Mouse (Mus musculus): ENCODE measurements at regions not wholly inside any gene's neighbourhood (a gene's known extent, or its start where the extent isn't known, plus 50 kb on each side); places are given as distances from the start of the nearest gene placed in this dataset.

DNA sequence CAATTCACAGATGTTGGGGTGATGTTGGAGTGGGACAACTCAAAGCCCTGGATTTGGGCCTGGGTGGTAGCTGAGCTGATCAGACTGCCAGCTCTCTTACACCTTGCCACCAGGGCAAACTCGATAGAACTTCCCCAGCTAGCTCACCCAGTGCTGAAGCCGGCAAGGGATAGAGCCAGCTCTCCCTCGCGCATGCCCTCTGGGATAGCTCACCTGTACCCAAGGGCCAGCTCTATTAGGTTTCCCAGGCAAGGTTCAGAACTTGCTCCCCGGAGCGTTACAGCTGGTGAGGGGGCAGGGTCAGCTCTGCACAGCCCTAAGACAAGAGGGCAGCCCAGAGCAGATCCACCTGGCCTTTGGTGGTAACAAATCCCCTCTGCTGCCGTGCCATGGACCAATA lies 54.1 kb upstream of the 1700012A03Rik start:
- no peaks in the 10 kb centered on the region for H3K4me1 ChIP-seq (ENCODE audit: control insufficient read depth, insufficient read depth, insufficient read length)
- H3K27me3 ChIP-seq (ENCODE audit: control insufficient read depth, insufficient read depth, low read length) = no peaks in the 10 kb centered on the region
- no peak overlapping the region for H3K4me3 ChIP-seq (ENCODE audit: extremely low read depth, insufficient read depth, insufficient read length)
- DNase-seq (ENCODE audit: low read depth in 1 of 2, low spot score in 2 of 2) = no peak
- 85% methylated on average over 7 of the region's 7 CpGs for WGBS
- H3K36me3 ChIP-seq (ENCODE audit: control insufficient read depth, insufficient read depth, low read length) = no peaks in the 10 kb centered on the region
- TF ChIP-seq POLR2A (IDR thresholded peaks at IDR 0.05; ENCODE audit: low read depth, low read length) (no peak), CTCF (IDR thresholded peaks at IDR 0.05; ENCODE audit: extremely low read depth, insufficient read depth, insufficient read length, insufficient replicate concordance) (no peak)
- H3K27ac ChIP-seq (ENCODE audit: insufficient read depth, low read length) = no peak overlapping the region

DNA sequence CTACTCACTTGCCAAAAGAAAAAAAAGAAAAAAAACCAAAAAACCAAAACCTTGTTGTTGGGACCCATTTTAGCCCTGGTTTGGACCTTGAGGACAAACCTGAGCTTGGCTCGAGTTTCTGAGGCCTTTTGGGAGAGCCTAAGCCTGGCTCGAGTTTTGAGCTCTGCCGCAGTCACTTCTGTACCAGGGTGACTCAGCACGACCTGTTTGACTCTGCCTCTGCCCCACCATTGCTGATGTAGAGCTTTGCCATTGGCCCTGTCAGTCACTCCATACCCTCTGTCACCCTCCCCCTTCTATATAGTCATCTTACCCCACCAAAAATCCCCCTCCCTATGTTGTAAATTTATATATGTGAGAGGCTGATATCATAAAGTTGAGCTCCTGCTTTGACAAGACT lies 54.8 kb upstream of the 1700012A03Rik start:
- H3K36me3 ChIP-seq (ENCODE audit: control insufficient read depth, insufficient read depth, low read length) = no peaks in the 10 kb centered on the region
- no peaks in the 10 kb centered on the region for H3K27me3 ChIP-seq (ENCODE audit: control insufficient read depth, insufficient read depth, low read length)
- no peaks in the 10 kb centered on the region for H3K4me1 ChIP-seq (ENCODE audit: control insufficient read depth, insufficient read depth, insufficient read length)
- H3K4me3 ChIP-seq (ENCODE audit: extremely low read depth, insufficient read depth, insufficient read length) = no peak overlapping the region
- no peak for TF ChIP-seq CTCF (IDR thresholded peaks at IDR 0.05; ENCODE audit: extremely low read depth, insufficient read depth, insufficient read length, insufficient replicate concordance)
- no peak for TF ChIP-seq POLR2A (IDR thresholded peaks at IDR 0.05; ENCODE audit: low read depth, low read length)
- no peak overlapping the region for H3K27ac ChIP-seq (ENCODE audit: insufficient read depth, low read length)
- DNase-seq (ENCODE audit: low read depth in 1 of 2, low spot score in 2 of 2) = no peak
- 75% methylated on average over 4 of the region's 4 CpGs for WGBS

DNA sequence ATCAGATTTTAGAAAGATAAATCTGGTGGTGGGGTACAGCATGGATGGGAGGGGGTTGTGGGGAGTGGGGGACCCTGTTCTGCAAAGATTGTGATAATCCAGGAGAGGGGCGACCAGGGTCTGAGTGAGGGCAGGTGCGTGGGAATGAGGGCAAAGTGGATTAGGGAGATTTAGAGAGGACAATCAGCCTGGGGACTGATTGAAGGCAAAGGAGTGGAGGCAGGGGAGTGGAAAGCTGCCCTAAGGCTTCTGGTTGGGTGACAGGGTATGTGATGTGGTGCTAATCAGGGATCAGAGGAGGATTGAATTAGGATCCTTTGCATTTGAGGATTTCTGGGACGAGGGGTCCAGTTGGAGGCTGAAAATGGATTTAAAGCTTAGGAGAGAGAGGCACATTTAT lies 64.3 kb upstream of the 1700012A03Rik start:
- TF ChIP-seq POLR2A (IDR thresholded peaks at IDR 0.05; ENCODE audit: low read depth, low read length) = no peak
- TF ChIP-seq CTCF (IDR thresholded peaks at IDR 0.05; ENCODE audit: extremely low read depth, insufficient read depth, insufficient read length, insufficient replicate concordance) = no peak
- no peaks in the 10 kb centered on the region for H3K36me3 ChIP-seq (ENCODE audit: control insufficient read depth, insufficient read depth, low read length)
- no peaks in the 10 kb centered on the region for H3K27me3 ChIP-seq (ENCODE audit: control insufficient read depth, insufficient read depth, low read length)
- no peak overlapping the region for H3K4me3 ChIP-seq (ENCODE audit: extremely low read depth, insufficient read depth, insufficient read length)
- 73% methylated on average over 3 of the region's 3 CpGs for whole genome bisulfite sequencing
- no peak for DNase-seq (ENCODE audit: low read depth in 1 of 2, low spot score in 2 of 2)
- H3K27ac ChIP-seq (ENCODE audit: insufficient read depth, low read length) = no peak overlapping the region
- no peaks in the 10 kb centered on the region for H3K4me1 ChIP-seq (ENCODE audit: control insufficient read depth, insufficient read depth, insufficient read length)

DNA sequence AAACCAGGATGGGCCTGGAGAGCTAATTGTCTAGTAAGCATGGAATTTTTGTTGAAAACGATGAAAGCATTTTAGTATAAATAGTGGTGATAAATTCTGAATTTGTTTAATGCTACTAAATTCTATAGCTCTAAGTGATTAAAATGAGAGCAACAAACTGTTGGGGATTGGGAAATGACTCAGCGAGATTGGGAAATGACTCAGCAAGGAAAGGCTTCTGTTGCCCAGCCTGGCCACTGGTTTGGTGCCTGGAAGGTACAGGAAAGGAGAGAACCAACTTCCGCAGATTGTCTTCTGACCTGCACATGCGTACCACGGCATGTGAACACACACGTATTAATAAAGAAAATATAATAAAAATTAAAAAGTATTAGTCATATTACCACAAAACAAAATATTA lies 73.3 kb upstream of the 1700012A03Rik start:
- no peaks in the 10 kb centered on the region for H3K4me1 ChIP-seq (ENCODE audit: control insufficient read depth, insufficient read depth, insufficient read length)
- H3K27ac ChIP-seq (ENCODE audit: insufficient read depth, low read length) = no peak overlapping the region
- WGBS = 75% methylated on average over 6 of the region's 6 CpGs
- no peaks in the 10 kb centered on the region for H3K27me3 ChIP-seq (ENCODE audit: control insufficient read depth, insufficient read depth, low read length)
- no peak for TF ChIP-seq CTCF (IDR thresholded peaks at IDR 0.05; ENCODE audit: extremely low read depth, insufficient read depth, insufficient read length, insufficient replicate concordance)
- TF ChIP-seq POLR2A (IDR thresholded peaks at IDR 0.05; ENCODE audit: low read depth, low read length) = no peak
- H3K36me3 ChIP-seq (ENCODE audit: control insufficient read depth, insufficient read depth, low read length) = no peaks in the 10 kb centered on the region
- DNase-seq (ENCODE audit: low read depth in 1 of 2, low spot score in 2 of 2) = no peak
- no peak overlapping the region for H3K4me3 ChIP-seq (ENCODE audit: extremely low read depth, insufficient read depth, insufficient read length)

DNA sequence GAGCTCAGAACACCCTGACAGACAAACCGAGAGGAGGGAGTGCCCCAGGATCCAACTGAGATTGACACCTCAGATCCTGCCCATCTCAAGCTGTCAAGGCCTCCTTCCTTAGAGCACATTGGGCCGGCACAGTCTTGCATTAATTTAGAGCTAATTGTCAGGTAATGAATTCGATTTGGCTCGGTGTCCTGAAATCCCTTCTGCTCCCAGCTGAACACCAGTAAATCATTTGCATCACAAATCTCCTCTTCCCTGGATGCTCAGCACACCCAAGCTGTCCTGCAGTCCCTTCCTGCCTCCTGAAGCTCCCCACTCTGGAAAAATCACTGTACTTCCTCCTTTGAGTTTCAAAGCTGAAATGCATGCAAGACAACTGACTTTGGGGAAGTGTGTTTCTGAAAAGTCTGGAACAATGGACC lies 102.0 kb upstream of the 1700012A03Rik start:
- Histone ChIP-seq H3K27me3 (ENCODE audit: control insufficient read depth, insufficient read depth, low read length) (no peaks in the 10 kb centered on the region), H3K4me3 (ENCODE audit: extremely low read depth, insufficient read depth, insufficient read length) (no peak overlapping the region), H3K36me3 (ENCODE audit: control insufficient read depth, insufficient read depth, low read length) (no peaks in the 10 kb centered on the region), H3K4me1 (ENCODE audit: control insufficient read depth, insufficient read depth, insufficient read length) (no peaks in the 10 kb centered on the region), H3K27ac (ENCODE audit: insufficient read depth, low read length) (no peak overlapping the region)
- no peak for DNase-seq (ENCODE audit: low read depth in 1 of 2, low spot score in 2 of 2)
- TF ChIP-seq CTCF (IDR thresholded peaks at IDR 0.05; ENCODE audit: extremely low read depth, insufficient read depth, insufficient read length, insufficient replicate concordance) = no peak
- TF ChIP-seq POLR2A (IDR thresholded peaks at IDR 0.05; ENCODE audit: low read depth, low read length) = no peak
- WGBS = 43% methylated on average over 4 of the region's 4 CpGs

DNA sequence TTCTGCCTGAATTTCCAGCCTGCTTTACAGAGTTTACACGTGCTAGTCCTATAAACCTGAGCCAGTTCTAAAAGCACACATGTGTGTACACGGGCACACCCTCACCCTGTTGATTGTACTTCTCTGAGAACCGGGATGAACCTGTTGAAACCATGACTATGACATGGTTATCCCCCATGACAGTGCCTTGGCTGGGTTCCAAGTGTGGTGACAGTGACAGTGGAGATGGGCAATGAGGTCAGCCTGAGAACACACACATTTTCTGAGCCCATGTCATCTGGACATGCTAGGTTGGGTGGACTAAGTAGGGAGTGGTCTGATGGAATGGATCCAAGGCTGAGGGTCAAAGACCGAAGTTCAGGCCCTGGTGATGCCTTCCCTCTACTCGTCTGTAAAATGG lies 103.5 kb upstream of the 1700012A03Rik start:
- H3K36me3 ChIP-seq (ENCODE audit: control insufficient read depth, insufficient read depth, low read length) = no peaks in the 10 kb centered on the region
- TF ChIP-seq CTCF (IDR thresholded peaks at IDR 0.05; ENCODE audit: extremely low read depth, insufficient read depth, insufficient read length, insufficient replicate concordance) = no peak
- TF ChIP-seq POLR2A (IDR thresholded peaks at IDR 0.05; ENCODE audit: low read depth, low read length) = no peak
- H3K27me3 ChIP-seq (ENCODE audit: control insufficient read depth, insufficient read depth, low read length) = no peaks in the 10 kb centered on the region
- no peaks in the 10 kb centered on the region for H3K4me1 ChIP-seq (ENCODE audit: control insufficient read depth, insufficient read depth, insufficient read length)
- H3K27ac ChIP-seq (ENCODE audit: insufficient read depth, low read length) = no peak overlapping the region
- no peak for DNase-seq (ENCODE audit: low read depth in 1 of 2, low spot score in 2 of 2)
- 81% methylated on average over 5 of the region's 5 CpGs for WGBS
- H3K4me3 ChIP-seq (ENCODE audit: extremely low read depth, insufficient read depth, insufficient read length) = no peak overlapping the region

DNA sequence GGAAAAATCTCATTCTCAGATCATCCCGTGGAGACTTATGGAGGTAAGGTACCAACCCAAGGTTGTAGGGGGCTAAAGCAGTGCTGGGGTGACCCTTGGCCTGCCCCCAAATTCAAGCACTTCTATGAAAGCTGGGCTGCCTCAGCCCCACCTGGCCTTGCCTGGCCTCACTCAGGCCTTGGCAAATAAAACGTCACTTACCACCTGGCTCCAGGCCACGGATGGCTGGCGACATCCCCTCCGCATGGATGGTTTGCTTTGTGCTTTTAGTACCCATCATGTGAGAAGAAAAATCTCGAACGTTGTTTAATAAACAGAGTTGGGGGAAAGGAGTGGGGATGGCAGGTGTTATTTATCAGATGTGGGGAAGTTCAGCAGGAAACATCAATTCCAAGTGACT lies 104.7 kb upstream of the 1700012A03Rik start:
- no peaks in the 10 kb centered on the region for H3K27me3 ChIP-seq (ENCODE audit: control insufficient read depth, insufficient read depth, low read length)
- H3K4me1 ChIP-seq (ENCODE audit: control insufficient read depth, insufficient read depth, insufficient read length) = no peaks in the 10 kb centered on the region
- TF ChIP-seq POLR2A (IDR thresholded peaks at IDR 0.05; ENCODE audit: low read depth, low read length) (no peak), CTCF (IDR thresholded peaks at IDR 0.05; ENCODE audit: extremely low read depth, insufficient read depth, insufficient read length, insufficient replicate concordance) (no peak)
- H3K36me3 ChIP-seq (ENCODE audit: control insufficient read depth, insufficient read depth, low read length) = no peaks in the 10 kb centered on the region
- no peak overlapping the region for H3K27ac ChIP-seq (ENCODE audit: insufficient read depth, low read length)
- WGBS = 81% methylated on average over 7 of the region's 7 CpGs
- no peak overlapping the region for H3K4me3 ChIP-seq (ENCODE audit: extremely low read depth, insufficient read depth, insufficient read length)
- DNase-seq (ENCODE audit: low read depth in 1 of 2, low spot score in 2 of 2) = no peak

Data from spleen, adult 2 months (tissue).